Mouse (Mus musculus) stomach, embryonic 14.5 days (tissue): ENCODE results near the gene Zeb2. TPM values are rescaled to one million over a fixed set of nuclear protein-coding genes. Genes with fewer than 3 reads are reported as not detected.

Experiments
- ATAC-seq: fragments of 200-750 bp; cut with Nextera tagmentation; 2 replicates; pipeline ENCODE4 v1.8.0; 2017; ENCODE audit warnings: low read depth, moderate TSS enrichment; ENCODE audit not compliant: insufficient number of reproducible peaks, insufficient read depth, low FRiP score
- H3K27ac ChIP-seq: fragments of 300-500 bp; sonication (generic); 2 replicates; pipeline ENCODE4 v1.5.1; 2014; ENCODE audit warnings: mild to moderate bottlenecking, low read length, moderate library complexity, mixed read lengths
- H3K27me3 ChIP-seq: fragments of 300-500 bp; sonication (generic); 2 replicates; pipeline ENCODE4 v1.6.1; 2014; ENCODE audit warnings: low read length, control low read depth, mixed read lengths; ENCODE audit not compliant: control insufficient read depth, insufficient read depth
- H3K36me3 ChIP-seq: fragments of 300-500 bp; sonication (generic); 2 replicates; pipeline ENCODE4 v1.6.1; 2014; ENCODE audit warnings: mild to moderate bottlenecking, control low read depth, low read length, moderate library complexity, mixed read lengths; ENCODE audit not compliant: control insufficient read depth, insufficient read depth
- H3K4me1 ChIP-seq: fragments of 300-500 bp; sonication (generic); 2 replicates; pipeline ENCODE4 v1.6.1; 2014; ENCODE audit warnings: low read length, control low read depth, mixed read lengths; ENCODE audit not compliant: control insufficient read depth, insufficient read depth
- H3K4me2 ChIP-seq: fragments of 300-500 bp; sonication (generic); replicated peaks from 2 replicates; pipeline ENCODE4 v1.6.1; 2014; ENCODE audit warnings: low read depth, low read length, control low read depth
- H3K4me3 ChIP-seq: fragments of 300-500 bp; sonication (generic); 2 replicates; pipeline ENCODE4 v1.5.1; 2014; ENCODE audit warnings: low read depth, low read length, control low read depth
- H3K9ac ChIP-seq: fragments of 300-500 bp; sonication (generic); replicated peaks from 2 replicates; pipeline ENCODE4 v1.6.1; 2014; ENCODE audit warnings: low read depth, mild to moderate bottlenecking, control low read depth, low read length, moderate library complexity, mixed read lengths
- H3K9me3 ChIP-seq: fragments of 300-500 bp; sonication (generic); 2 replicates; pipeline ENCODE4 v1.6.1; 2016; ENCODE audit warnings: low read depth, low read length, control low read depth; ENCODE audit not compliant: control insufficient read depth
- WGBS: fragments of 180-500 bp; shearing (Covaris S2); extraction: QIAGEN DNeasy Blood & Tissue Kit; methylation state at CpG from one replicate; pipeline ENCODE4 v1.1.7; 2014; 5-methylcytosine and 5-hydroxymethylcytosine counted together
- polyA plus RNA-seq: library from polyadenylated mRNA; unstranded; fragments of >200 nt; fragmentation: Nextera tagmentation; extraction: Ambion mirVana; gene quantifications from 2 replicates; pipeline ENCODE4 v1.2.1, GENCODE M21; 2014

The Zeb2 gene
- polyA plus RNA-seq, 1 experiment from 2014 or later, result 73.2 TPM

- Histone ChIP-seq H3K27ac (no peak overlapping the region), H3K4me3 (no peak overlapping the region)
- 70% methylated on average over 6 of the region's 6 CpGs for WGBS
Observed at GRCm38 (mm10) chr2:45073025-45073424, 44.2 kb downstream of the Zeb2 start.

GRCm38 (mm10) chr2:45071296-45071695, 45.9 kb downstream of the Zeb2 start:
- 75% methylated on average over 5 of the region's 5 CpGs for WGBS
- Histone ChIP-seq H3K4me1 (no peaks in the 10 kb centered on the region; the same call in 1 of the 2 replicates), H3K9ac (no peak overlapping the region), H3K27ac (no peak overlapping the region), H3K36me3 (0 out of 2 replicates have a peak, but pooled peaks cover 3% of the 10 kb centered on the region), H3K27me3 (no peaks in the 10 kb centered on the region), H3K9me3 (no peaks in the 10 kb centered on the region), H3K4me3 (no peak overlapping the region), H3K4me2 (no peak overlapping the region)
- ATAC-seq, result no peak

More at GRCm38 (mm10) chr2:45073025-45073424, 44.2 kb downstream of the Zeb2 start:
- ATAC-seq, result no peak
- H3K9ac ChIP-seq, result no peak overlapping the region
- no peaks in the 10 kb centered on the region for H3K4me1 ChIP-seq
- 0 out of 2 replicates have a peak, but pooled peaks cover 3% of the 10 kb centered on the region for H3K36me3 ChIP-seq
- H3K9me3 ChIP-seq, result no peaks in the 10 kb centered on the region
- H3K4me2 ChIP-seq, result no peak overlapping the region
- H3K27me3 ChIP-seq, result no peaks in the 10 kb centered on the region

DNA sequence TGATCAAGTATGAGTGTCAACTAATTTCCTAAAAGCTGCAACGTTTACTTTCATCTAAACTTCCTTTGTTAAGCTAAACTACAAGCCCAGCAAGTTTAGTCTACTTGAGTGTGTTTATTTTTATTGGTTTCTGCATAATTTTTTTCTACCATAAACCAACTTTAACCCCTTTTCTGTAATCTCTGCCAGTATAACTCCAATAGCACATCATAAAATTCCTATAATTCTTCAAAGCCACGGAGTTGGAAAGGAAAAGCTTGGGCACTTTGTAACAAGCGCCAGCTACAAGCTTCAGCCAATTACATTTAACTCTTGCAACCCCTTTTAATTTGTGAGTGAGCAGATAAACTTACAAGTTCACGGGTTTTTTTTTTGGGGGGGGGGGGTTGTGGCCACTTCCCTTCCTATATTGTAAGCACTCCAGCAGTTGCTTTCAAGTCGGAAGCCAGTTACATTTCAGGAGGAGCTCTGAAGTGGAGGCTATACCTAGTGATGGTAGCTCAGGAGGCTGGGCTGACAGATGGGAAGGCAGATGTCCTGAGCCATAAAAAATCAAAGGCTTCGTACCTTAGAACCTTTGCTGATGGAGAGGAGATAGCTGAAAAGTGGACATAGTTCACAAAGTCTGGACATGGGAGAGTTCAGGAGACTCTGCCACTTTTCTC, 46.5 kb downstream of the Zeb2 start:
- Histone ChIP-seq H3K9ac (no peak overlapping the region), H3K36me3 (0 out of 2 replicates have a peak, but pooled peaks cover 3% of the 10 kb centered on the region), H3K9me3 (no peaks in the 10 kb centered on the region), H3K4me2 (no peak overlapping the region), H3K27ac (no peak overlapping the region), H3K27me3 (no peaks in the 10 kb centered on the region), H3K4me3 (no peak overlapping the region), H3K4me1 (no peaks in the 10 kb centered on the region; the same call in 1 of the 2 replicates)
- ATAC-seq, result no peak
- WGBS, result 55% methylated on average over 6 of the region's 6 CpGs

DNA sequence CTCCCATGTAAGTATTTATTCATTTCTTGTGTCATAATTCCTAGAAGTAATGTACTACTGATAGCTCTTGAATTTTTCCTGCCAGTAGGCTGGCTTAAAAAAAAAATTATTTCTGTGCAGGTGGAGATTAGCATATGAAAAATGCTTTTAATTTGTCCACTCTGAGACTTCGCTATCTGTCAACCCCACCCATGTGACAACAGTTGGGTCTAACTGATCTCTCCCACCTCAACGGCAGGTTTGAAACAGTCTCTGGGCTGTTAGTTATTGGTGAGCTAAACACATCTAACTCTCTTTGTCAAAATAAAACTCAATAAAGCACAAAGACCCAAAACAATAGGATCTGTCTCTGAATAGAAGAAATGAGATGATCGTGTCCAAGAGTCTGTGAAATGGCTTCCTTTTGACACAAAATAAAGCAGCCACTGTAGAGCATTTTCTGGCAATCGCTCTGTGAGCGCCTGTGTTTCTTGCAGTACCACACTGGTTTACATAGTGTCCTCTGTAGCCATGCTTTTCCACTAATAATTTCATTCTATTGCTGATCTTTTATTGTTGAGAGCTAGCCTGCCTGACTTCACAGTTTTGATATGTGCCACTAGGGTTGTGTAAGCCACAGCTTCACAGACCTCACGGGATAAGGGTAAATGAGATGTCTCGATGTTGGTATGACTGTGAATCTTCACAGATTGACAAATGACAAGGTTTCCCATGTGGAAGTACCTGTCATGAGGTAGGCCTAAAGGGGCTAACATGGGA, 48.2 kb downstream of the Zeb2 start:
- WGBS, result 89% methylated on average over 7 of the region's 7 CpGs
- H3K27ac ChIP-seq, result no peak overlapping the region
- ATAC-seq, result no peak
- 0 out of 2 replicates have a peak, but pooled peaks cover 3% of the 10 kb centered on the region for H3K36me3 ChIP-seq
- H3K4me3 ChIP-seq, result no peak overlapping the region
- no peaks in the 10 kb centered on the region for H3K27me3 ChIP-seq
- no peaks in the 10 kb centered on the region for H3K9me3 ChIP-seq
- H3K4me1 ChIP-seq, result no peaks in the 10 kb centered on the region; the same call in 1 of the 2 replicates
- no peak overlapping the region for H3K4me2 ChIP-seq
- no peak overlapping the region for H3K9ac ChIP-seq

GRCm38 (mm10) chr2:45067116-45067515, 50.1 kb downstream of the Zeb2 start:
- peaks cover 7% of the 10 kb centered on the region; the same call in 1 of the 2 replicates for H3K4me1 ChIP-seq

DNA sequence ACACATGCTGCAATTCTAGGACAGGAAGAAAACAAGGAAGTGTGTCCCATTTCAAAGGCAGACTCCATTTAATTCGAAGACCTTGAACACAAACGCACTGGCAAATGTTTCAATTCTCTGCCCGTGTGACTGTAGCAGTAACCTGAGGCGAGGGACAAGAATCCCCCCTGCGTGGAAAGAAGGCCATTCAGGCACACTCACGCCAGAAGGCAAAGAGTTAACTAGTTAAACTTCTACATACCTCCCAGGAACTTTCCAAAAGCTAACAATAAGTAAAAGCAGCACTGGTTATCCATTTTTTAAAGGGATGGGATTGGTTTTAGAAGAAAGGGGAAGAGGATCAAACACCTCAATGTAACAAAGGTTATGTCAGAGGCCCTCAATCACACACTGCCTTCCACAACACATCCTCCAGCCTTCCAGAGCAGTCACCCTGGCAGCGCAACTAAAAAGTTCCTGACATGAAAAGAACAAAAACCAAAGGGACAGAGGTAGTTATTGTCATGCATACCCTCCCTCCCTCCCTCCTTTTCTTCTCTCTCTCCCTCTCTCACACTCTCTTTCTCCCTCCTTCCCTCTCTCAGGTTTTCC, 53.8 kb downstream of the Zeb2 start:
- Histone ChIP-seq H3K4me3 (no peak overlapping the region), H3K27me3 (no peaks in the 10 kb centered on the region), H3K4me2 (no peak overlapping the region), H3K36me3 (no peaks in the 10 kb centered on the region; the same call in 1 of the 2 replicates), H3K9ac (no peak overlapping the region), H3K27ac (peak overlapping the region; percentile 39; the same call in 1 of the 2 replicates), H3K9me3 (no peaks in the 10 kb centered on the region), H3K4me1 (peaks cover 7% of the 10 kb centered on the region; the same call in 1 of the 2 replicates)
- 42% methylated on average over 7 of the region's 7 CpGs for WGBS
- no peak for ATAC-seq

More at GRCm38 (mm10) chr2:45067116-45067515, 50.1 kb downstream of the Zeb2 start:
- H3K36me3 ChIP-seq, result no peaks in the 10 kb centered on the region
- H3K4me2 ChIP-seq, result no peak overlapping the region
- WGBS, result 42% methylated on average over 5 of the region's 5 CpGs
- no peak for ATAC-seq
- no peaks in the 10 kb centered on the region for H3K9me3 ChIP-seq
- no peak overlapping the region for H3K4me3 ChIP-seq
- H3K27me3 ChIP-seq, result no peaks in the 10 kb centered on the region
- no peak overlapping the region for H3K9ac ChIP-seq
- no peak overlapping the region for H3K27ac ChIP-seq

- H3K27me3 ChIP-seq, result no peaks in the 10 kb centered on the region
- 64% methylated on average over 6 of the region's 6 CpGs for WGBS
Observed at GRCm38 (mm10) chr2:45062136-45062535, 55.1 kb downstream of the Zeb2 start.

GRCm38 (mm10) chr2:45060768-45061167, 56.4 kb downstream of the Zeb2 start:
- H3K4me1 ChIP-seq, result 0 out of 2 replicates have a peak, but pooled peaks cover 7% of the 10 kb centered on the region
- no peaks in the 10 kb centered on the region for H3K9me3 ChIP-seq
- no peak for ATAC-seq
- H3K36me3 ChIP-seq, result no peaks in the 10 kb centered on the region; the same call in 1 of the 2 replicates
- 66% methylated on average over 4 of the region's 4 CpGs for WGBS
- no peak overlapping the region for H3K27ac ChIP-seq
- no peaks in the 10 kb centered on the region for H3K27me3 ChIP-seq
- H3K4me3 ChIP-seq, result no peak overlapping the region
- H3K4me2 ChIP-seq, result no peak overlapping the region
- H3K9ac ChIP-seq, result no peak overlapping the region

More at GRCm38 (mm10) chr2:45062136-45062535, 55.1 kb downstream of the Zeb2 start:
- Histone ChIP-seq H3K36me3 (no peaks in the 10 kb centered on the region; the same call in 1 of the 2 replicates), H3K9me3 (no peaks in the 10 kb centered on the region), H3K4me2 (no peak overlapping the region), H3K4me3 (no peak overlapping the region), H3K27ac (no peak overlapping the region), H3K4me1 (0 out of 2 replicates have a peak, but pooled peaks cover 7% of the 10 kb centered on the region), H3K9ac (no peak overlapping the region)
- ATAC-seq, result no peak
